Mouse (Mus musculus) heart, adult 2 months (tissue): Measurements from ENCODE around the gene Bscl2. TPM values are rescaled to one million over a fixed set of nuclear protein-coding genes. Genes with fewer than 3 reads are reported as not detected.
A peak's percentile ranks its signal among the peaks of the same experiment; 100 is the strongest.

Experiments used
- DNase-seq, 2 experiments: peaks; one replicate each; pipeline ENCODE4 v3.0.0; 2021
- H3K27ac ChIP-seq: fragments of 200-600 bp; 2 replicates; pipeline ENCODE4 v1.8.1; 2022
- H3K27me3 ChIP-seq: fragments of 200-500 bp; 2 replicates; pipeline ENCODE4 v1.6.1; 2012; ENCODE audit warnings: mild to moderate bottlenecking, low read length, inconsistent platforms, mixed read lengths; ENCODE audit not compliant: control insufficient read depth, insufficient read depth
- H3K36me3 ChIP-seq: fragments of 200-500 bp; 2 replicates; pipeline ENCODE4 v1.6.1; 2012; ENCODE audit warnings: low read length, inconsistent platforms; ENCODE audit not compliant: control insufficient read depth, insufficient read depth
- H3K4me1 ChIP-seq: fragments of 200-500 bp; 2 replicates; pipeline ENCODE4 v1.6.1; 2011; ENCODE audit warnings: low read length; ENCODE audit not compliant: control insufficient read depth, insufficient read depth
- H3K4me3 ChIP-seq: fragments of 200-600 bp; 2 replicates; pipeline ENCODE4 v1.8.1; 2022
- H3K79me2 ChIP-seq: fragments of 200-500 bp; replicated peaks from 2 replicates; pipeline ENCODE4 v1.6.1; 2012; ENCODE audit warnings: mild to moderate bottlenecking, inconsistent platforms, low read length, moderate library complexity, mixed read lengths; ENCODE audit not compliant: control insufficient read depth, insufficient read depth
- H3K9ac ChIP-seq: fragments of 200-500 bp; 2 replicates; pipeline ENCODE4 v1.6.1; 2012; ENCODE audit warnings: low read depth, mild to moderate bottlenecking, control low read depth, inconsistent platforms, low read length, mixed read lengths
- CTCF ChIP-seq: fragments of 200-600 bp; IDR thresholded peaks from 2 replicates; pipeline ENCODE4 v1.8.1; 2022; ENCODE audit warnings: antibody characterized with exemption, mild to moderate bottlenecking, moderate library complexity
- EP300 ChIP-seq: fragments of 200-500 bp; IDR thresholded peaks from 2 replicates; pipeline ENCODE4 v1.6.1; 2011; ENCODE audit warnings: low read depth, low read length, control low read depth; ENCODE audit not compliant: insufficient read depth
- POLR2A ChIP-seq: fragments of 200-500 bp; IDR thresholded peaks from 2 replicates; pipeline ENCODE4 v1.6.1; 2011; ENCODE audit warnings: mild to moderate bottlenecking, low read depth, low read length, control low read depth; ENCODE audit not compliant: insufficient read depth
- whole genome bisulfite sequencing: fragments of 180-500 bp; shearing (Covaris S2); methylation state at CpG from one replicate; pipeline ENCODE4 v1.1.7; 2018; 5-methylcytosine and 5-hydroxymethylcytosine counted together
- intact Hi-C: fragments of 180-260 bp; cut with DNase I; formaldehyde crosslinking; loops from one replicate; pipeline ENCODE4 v1.15.1; 2025
- long read RNA-seq: library from polyadenylated mRNA; stranded (forward); transcript quantifications from one replicate; pipeline ENCODE4 v2.0.0, GENCODE M21; 2021
- polyA plus RNA-seq: library from polyadenylated mRNA; depleted of rRNA; stranded (reverse); fragments of >200 nt; gene quantifications from 2 replicates; pipeline ENCODE4 v1.2.3, GENCODE M21; 2012; rRNA removed
- total RNA-seq, 2 experiments: library from RNA; stranded (reverse); gene quantifications; 2 replicates each; pipeline ENCODE4 v1.2.3; 2021

Bscl2 gene
- total RNA-seq (10 to 100 TPM; 22.6 to 23.5 TPM), polyA plus RNA-seq (52.3 and 67.7 TPM in 2 replicates)
- long read RNA-seq, transcript Bscl2-201 (11 exons, 1,388 nt) = minor isoform, 6 of 23 reads
- long read RNA-seq, transcript Bscl2-210 (12 exons, 1,962 nt) = major isoform, 14 of 23 reads
- long read RNA-seq, partial matches to known transcripts = 0 of 23 reads
- long read RNA-seq, other reads (novel, unspliced or antisense) = 2 of 23 reads

DNA sequence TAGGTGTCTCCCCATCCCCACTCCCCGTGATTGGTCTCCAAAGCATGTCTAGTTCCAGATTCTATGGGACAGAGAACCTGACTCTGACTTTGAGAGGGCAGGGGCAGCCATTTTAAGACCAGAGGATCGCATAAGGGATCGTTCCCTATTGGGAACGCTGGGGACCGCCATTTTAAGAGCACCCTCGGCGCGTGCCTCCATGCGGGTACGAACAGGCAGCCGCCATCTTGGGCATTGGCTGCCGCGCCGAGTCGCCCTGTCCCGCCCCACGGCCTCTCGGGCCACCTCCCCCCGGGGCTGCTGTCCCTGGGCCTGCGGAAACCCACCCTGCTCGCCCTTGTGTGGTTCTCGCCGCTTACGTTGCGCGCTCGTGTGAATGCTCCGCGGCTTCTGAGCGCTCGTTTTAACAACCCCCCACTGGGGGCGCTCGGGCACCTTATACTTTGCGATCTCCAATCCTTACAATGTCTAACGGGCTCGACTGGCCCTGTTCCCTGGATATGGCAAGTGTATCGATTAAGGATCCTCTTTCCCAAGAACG lies at the start of gene Bscl2:
Gene Bscl2 (plus strand): TSS at position 217 of the 541 bp plus-strand sequence.
- Histone ChIP-seq H3K27me3 (no peaks in the 10 kb centered on the region), H3K9ac (peak within 1 kb of the TSS; percentile 76), H3K36me3 (no peaks in the 10 kb centered on the region; the same call in 1 of the 2 replicates), H3K4me3 (peak within 1 kb of the TSS; percentile 61), H3K79me2 (no peaks in the 10 kb centered on the region), H3K4me1 (peaks cover 5% of the 10 kb centered on the region; the same call in 1 of the 2 replicates), H3K27ac (peak within 1 kb of the TSS; percentile 83)
- peak; percentile 85 to 88 for DNase-seq
- intact Hi-C loops = loop anchor here (2.0 kb wide), 1 partner anchor 15 kb away; no protein-coding TSS in a partner anchor
- under 1% methylated on average over 38 of the region's 38 CpGs for whole genome bisulfite sequencing
- peak; percentile 88 for TF ChIP-seq CTCF
- peak; percentile 54; the same call in 1 of the 2 replicates for TF ChIP-seq EP300
- TF ChIP-seq POLR2A = no peak; the same call in none of the 2 replicates

DNA sequence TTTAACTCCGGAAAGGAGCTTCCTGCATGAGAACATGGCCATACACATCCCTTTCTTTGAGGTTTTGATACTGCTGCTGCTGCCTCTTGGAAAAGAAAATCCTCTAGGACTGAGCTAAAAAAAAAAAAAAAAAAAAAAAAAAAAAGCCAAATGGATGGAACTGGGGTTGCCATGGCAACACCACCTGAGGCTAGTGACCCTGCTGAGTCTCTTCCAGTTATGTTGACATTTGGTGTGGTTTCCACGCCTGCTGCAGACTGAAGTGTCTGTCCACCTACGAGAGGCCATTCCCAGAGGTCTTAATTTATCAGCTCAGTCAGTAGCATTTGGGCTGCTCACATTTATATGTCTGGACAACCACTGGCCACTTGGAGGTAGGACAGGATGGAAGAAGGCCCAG lies 48.7 kb upstream of the Bscl2 start:
- Histone ChIP-seq H3K27ac (no peak overlapping the region), H3K27me3 (no peaks in the 10 kb centered on the region), H3K9ac (no peak overlapping the region), H3K4me3 (no peak overlapping the region), H3K4me1 (no peaks in the 10 kb centered on the region), H3K36me3 (no peaks in the 10 kb centered on the region), H3K79me2 (no peaks in the 10 kb centered on the region)
- DNase-seq = no peak
- TF ChIP-seq POLR2A (no peak), CTCF (no peak)
- 51% methylated on average over 3 of the region's 3 CpGs for WGBS
- intact Hi-C loops = no loop called here

DNA sequence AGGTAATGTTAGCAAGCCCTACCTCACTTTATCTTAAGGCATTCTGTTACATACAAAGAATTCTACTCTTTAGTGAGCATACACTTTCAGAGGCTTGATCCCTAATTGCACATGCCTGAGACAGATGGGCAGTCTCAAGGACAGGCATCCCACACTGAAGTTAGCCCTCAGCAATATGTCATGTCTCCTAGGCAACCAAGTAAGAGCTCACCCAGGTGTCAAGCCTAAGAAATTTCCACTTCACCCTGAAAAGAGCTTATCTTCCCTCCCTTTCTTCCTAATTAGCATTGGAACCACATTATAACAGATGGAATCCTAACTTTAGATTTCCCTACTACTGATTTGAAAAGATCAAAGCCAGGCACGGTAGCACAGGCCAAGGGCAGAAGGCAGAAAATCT lies 48.1 kb upstream of the Bscl2 start:
- DNase-seq = no peak
- WGBS = 47% methylated on average over 1 of the region's 1 CpGs
- Histone ChIP-seq H3K9ac (no peak overlapping the region), H3K4me1 (no peaks in the 10 kb centered on the region), H3K27me3 (no peaks in the 10 kb centered on the region), H3K27ac (no peak overlapping the region), H3K79me2 (no peaks in the 10 kb centered on the region), H3K36me3 (no peaks in the 10 kb centered on the region), H3K4me3 (no peak overlapping the region)
- intact Hi-C loops = no loop called here
- TF ChIP-seq POLR2A (no peak), CTCF (no peak), EP300 (no peak)

DNA sequence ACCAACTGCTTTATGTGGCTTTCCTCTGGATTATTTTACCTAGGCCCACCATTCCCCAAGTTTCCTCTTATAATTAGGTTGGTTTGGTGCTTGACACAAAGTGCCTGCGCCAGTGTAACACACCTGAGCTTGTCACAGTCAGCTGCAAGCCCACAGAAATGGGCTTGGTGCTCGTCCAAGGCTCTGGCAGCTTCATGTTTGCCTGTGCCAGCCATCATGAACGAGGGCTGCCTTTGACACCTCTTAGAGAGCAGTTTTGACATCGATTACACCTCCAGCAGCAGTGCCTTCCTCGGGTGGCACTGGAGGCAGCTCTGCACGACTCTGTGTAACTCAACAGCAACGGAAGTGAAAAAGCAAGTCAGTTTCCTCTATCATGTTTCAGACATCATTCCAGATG lies 47.1 kb upstream of the Bscl2 start:
- no peaks in the 10 kb centered on the region for H3K27me3 ChIP-seq
- no peaks in the 10 kb centered on the region for H3K36me3 ChIP-seq
- no peak for DNase-seq
- H3K79me2 ChIP-seq = no peaks in the 10 kb centered on the region
- WGBS = 75% methylated on average over 7 of the region's 7 CpGs
- H3K4me3 ChIP-seq = no peak overlapping the region
- H3K27ac ChIP-seq = no peak overlapping the region
- H3K9ac ChIP-seq = no peak overlapping the region
- H3K4me1 ChIP-seq = no peaks in the 10 kb centered on the region
- no peak for TF ChIP-seq CTCF
- no peak for TF ChIP-seq EP300
- TF ChIP-seq POLR2A = no peak
- intact Hi-C loops = no loop called here

DNA sequence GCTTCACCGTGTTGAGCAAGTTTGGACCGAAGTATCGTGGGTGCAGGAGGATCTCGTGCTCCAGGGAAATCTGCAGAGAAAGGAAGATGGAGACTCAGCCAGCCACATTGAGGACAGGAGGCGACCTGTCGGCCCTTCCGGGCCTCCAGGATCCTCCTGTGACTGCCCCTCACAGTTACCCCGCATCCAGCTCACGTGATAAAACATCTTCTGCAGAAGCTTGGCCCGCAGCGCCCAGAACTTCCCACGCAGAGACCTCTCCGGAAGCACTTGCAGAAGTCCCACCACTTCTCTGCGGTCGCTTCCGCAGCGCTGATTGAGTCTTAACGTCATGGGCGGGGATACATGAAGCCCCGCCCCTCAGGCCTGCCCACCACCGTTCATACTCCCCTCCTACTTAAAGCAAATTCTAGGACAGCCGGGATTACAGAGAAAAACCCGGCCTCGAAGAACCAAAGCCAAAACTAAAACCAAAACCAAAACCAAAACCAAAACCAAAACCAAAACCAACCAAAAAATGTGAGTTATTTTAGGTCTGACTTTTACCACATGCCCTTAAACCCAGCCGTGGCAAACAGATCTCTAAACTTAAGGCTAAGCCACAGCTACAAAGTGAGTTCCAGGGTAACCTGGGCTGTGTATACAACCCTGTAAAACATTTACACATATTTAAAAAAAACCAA lies 38.9 kb upstream of the Bscl2 start, which contains the start of gene Polr2g:
Gene Polr2g (minus strand): TSS at position 314 of the 683 bp plus-strand sequence.
- peak within 1 kb of the TSS; percentile 83 for H3K4me3 ChIP-seq
- peak; percentile 90 to 93 for DNase-seq
- 1% methylated on average over 25 of the region's 25 CpGs for WGBS
- no peaks in the 10 kb centered on the region for H3K79me2 ChIP-seq
- intact Hi-C loops = loop anchor here (2.0 kb wide), 2 partner anchors 24 to 72 kb away; partner anchors contain the start of genes Tmem179b and Ubxn1
- TF ChIP-seq EP300 = 0 out of 2 replicates have a peak, but pooled peaks have one; percentile 59
- TF ChIP-seq CTCF = no peak
- peak; percentile 92 for TF ChIP-seq POLR2A
- H3K36me3 ChIP-seq = peaks cover 3% of the 10 kb centered on the region; the same call in 1 of the 2 replicates
- H3K27ac ChIP-seq = peak within 1 kb of the TSS; percentile 81
- no peaks in the 10 kb centered on the region for H3K27me3 ChIP-seq
- peak within 1 kb of the TSS; percentile 80 for H3K9ac ChIP-seq
- H3K4me1 ChIP-seq = no peaks in the 10 kb centered on the region; the same call in none of the 2 replicates

DNA sequence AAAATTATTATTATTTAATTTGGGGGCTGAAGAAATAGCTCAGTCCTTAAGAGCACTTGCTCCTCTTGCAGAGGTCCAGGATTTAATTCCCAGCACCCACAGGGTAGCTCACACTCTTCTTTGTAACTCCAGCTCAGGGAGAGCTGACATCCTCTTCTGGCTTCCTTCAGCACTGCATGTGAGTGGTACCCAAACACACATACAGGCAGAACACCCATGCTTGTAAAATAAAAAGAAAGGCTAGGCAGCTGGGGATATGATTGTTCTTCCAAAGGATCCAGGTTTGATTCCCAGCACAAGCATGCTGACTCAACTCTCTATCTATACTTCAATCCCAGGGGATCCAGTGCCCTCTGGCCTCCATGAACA lies 38.3 kb upstream of the Bscl2 start:
- H3K4me3 ChIP-seq = peak overlapping the region; percentile 83; the same call in 1 of the 2 replicates
- H3K36me3 ChIP-seq = peaks cover 3% of the 10 kb centered on the region; the same call in 1 of the 2 replicates
- TF ChIP-seq EP300 (no peak), CTCF (peak; percentile 11; the same call in 1 of the 2 replicates), POLR2A (no peak)
- H3K79me2 ChIP-seq = 0 out of 2 replicates have a peak, but pooled peaks cover under 1% of the 10 kb centered on the region
- DNase-seq = no peak
- intact Hi-C loops = loop anchor here (2.0 kb wide), 2 partner anchors 24 to 72 kb away; partner anchors contain the start of genes Tmem179b and Ubxn1
- no peaks in the 10 kb centered on the region; the same call in none of the 2 replicates for H3K4me1 ChIP-seq
- H3K27ac ChIP-seq = peak overlapping the region; percentile 81
- H3K27me3 ChIP-seq = no peaks in the 10 kb centered on the region
- H3K9ac ChIP-seq = no peak overlapping the region
